Mouse (Mus musculus) olfactory bulb, adult 2 months (tissue): ENCODE data around the gene Dstyk. TPM values are rescaled to one million over a fixed set of nuclear protein-coding genes. Genes with fewer than 3 reads are reported as not detected.

Experiments used
- H3K27ac ChIP-seq: fragments of 200-500 bp; 2 replicates; pipeline ENCODE4 v1.5.1; 2012; ENCODE audit warnings: low read depth, low read length; ENCODE audit not compliant: insufficient read depth
- H3K4me1 ChIP-seq: fragments of 200-500 bp; 2 replicates; pipeline ENCODE4 v1.6.1; 2012; ENCODE audit warnings: low read length; ENCODE audit not compliant: control insufficient read depth, insufficient read depth
- H3K4me3 ChIP-seq: fragments of 200-500 bp; 2 replicates; pipeline ENCODE4 v1.5.1; 2012; ENCODE audit warnings: mild to moderate bottlenecking, low read depth, low read length, moderate library complexity; ENCODE audit not compliant: insufficient read depth
- CTCF ChIP-seq: fragments of 200-500 bp; IDR thresholded peaks from 2 replicates; pipeline ENCODE4 v1.5.1; 2012; ENCODE audit warnings: low read depth, mild to moderate bottlenecking, low read length, moderate library complexity; ENCODE audit not compliant: insufficient read depth
- POLR2A ChIP-seq: fragments of 200-500 bp; IDR thresholded peaks from 2 replicates; pipeline ENCODE4 v1.6.1; 2012; ENCODE audit warnings: mild to moderate bottlenecking, low read depth, low read length, moderate library complexity; ENCODE audit not compliant: insufficient read depth
- WGBS: fragments of 180-500 bp; shearing (Covaris S2); methylation state at CpG from one replicate; pipeline ENCODE4 v1.1.7; 2018; 5-methylcytosine and 5-hydroxymethylcytosine counted together
- polyA plus RNA-seq: library from polyadenylated mRNA; stranded (reverse); fragments of >200 nt; gene quantifications from 2 replicates; pipeline ENCODE4 v1.2.4, GENCODE M21; 2012; ENCODE audit warnings: low replicate concordance; ENCODE audit not compliant: missing spikeins, insufficient read depth, insufficient read length

Dstyk gene
- polyA plus RNA-seq, 1 experiment: not detected

DNA sequence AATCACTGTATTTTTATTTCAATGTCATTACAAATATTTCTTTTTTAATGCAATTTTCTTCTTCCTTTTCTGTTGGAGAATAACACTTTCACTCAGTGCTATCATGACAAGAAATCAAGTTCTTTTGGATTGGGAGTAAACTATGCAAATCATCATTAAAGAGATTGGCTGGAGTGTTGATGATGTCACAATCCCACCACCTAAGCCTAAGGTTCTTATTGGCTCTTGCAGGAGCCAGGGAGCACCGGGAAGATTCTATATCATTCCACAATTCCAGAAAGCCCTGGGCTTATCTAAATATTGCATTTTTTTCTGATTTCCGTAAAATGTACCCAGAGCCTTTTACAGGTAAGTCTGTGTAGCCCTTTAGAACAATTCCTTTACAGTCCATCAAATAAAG is 20.6 kb upstream of the Dstyk start:
- TF ChIP-seq CTCF (no peak), POLR2A (no peak)
- peaks cover 6% of the 10 kb centered on the region for H3K4me1 ChIP-seq
- no peak overlapping the region for H3K27ac ChIP-seq
- WGBS: 76% methylated on average over 2 of the region's 2 CpGs
- no peak overlapping the region for H3K4me3 ChIP-seq

DNA sequence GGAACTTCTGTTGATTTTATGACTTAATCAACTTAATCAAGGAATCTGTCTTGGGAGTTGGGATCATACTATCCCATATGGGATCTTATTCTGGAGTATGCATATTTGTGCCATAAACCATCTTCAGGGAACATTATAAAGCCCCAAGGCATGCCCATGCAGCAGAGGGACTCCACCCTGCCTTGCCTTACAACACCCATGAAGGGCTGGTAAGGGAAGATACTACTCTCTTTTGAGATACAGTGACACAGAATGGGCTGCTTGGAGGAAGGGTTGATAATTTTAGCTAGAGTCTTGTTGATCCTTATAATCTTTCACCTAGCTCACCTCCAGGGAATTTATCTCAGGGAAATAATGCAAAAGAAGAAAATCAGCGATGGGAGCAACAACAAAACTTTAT is 16.8 kb upstream of the Dstyk start:
- Histone ChIP-seq H3K4me1 (no peaks in the 10 kb centered on the region), H3K4me3 (no peak overlapping the region), H3K27ac (no peak overlapping the region)
- TF ChIP-seq POLR2A (no peak), CTCF (no peak)
- 67% methylated on average over 1 of the region's 1 CpGs for WGBS

GRCm38 (mm10) chr1:132401843-132402242 is 15.5 kb upstream of the Dstyk start:
- WGBS: 100% methylated on average over 1 of the region's 1 CpGs
- Histone ChIP-seq H3K27ac (no peak overlapping the region), H3K4me1 (no peaks in the 10 kb centered on the region), H3K4me3 (no peak overlapping the region)
- TF ChIP-seq POLR2A (no peak), CTCF (no peak)

- TF ChIP-seq CTCF (no peak), POLR2A (no peak)
- no peak overlapping the region for H3K4me3 ChIP-seq
- H3K4me1 ChIP-seq: no peaks in the 10 kb centered on the region
- no peak overlapping the region for H3K27ac ChIP-seq
- 91% methylated on average over 3 of the region's 3 CpGs for whole genome bisulfite sequencing
Measured at GRCm38 (mm10) chr1:132410657-132411056, 6.7 kb upstream of the Dstyk start.

DNA sequence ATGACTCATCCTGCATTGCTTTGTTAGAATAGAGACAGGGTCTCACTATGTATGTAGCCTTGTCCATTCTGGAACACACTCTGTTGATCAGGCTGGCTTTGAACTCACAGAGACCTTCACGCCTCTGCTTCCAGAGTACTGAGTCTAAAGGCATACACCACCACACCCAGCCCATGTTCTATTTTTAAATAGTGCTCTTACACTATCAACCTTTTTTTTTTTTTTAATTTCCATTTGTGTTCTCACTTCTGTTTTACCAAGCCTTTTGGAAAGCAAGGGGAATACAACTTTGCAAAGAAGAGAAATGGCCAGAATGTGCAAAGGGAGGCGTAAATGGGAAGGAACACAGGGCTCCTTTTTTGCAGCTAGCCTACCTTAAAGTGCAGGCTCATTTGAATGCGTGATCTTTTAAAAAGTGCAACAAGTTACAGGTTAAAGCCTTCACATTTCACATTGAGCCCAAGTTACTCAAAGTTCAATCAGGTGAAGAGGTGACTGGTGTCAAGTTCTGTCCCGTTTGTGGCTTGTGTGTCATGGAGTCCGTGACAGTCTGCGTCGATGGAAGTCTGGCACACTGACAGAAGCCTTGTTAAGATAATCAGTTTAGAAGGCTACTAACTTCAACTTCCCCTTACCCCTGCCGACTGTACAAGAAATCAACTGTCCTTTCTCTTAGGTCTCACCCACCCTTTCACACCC is 962 bp upstream of the Dstyk start:
- TF ChIP-seq CTCF (no peak), POLR2A (no peak)
- H3K4me1 ChIP-seq: no peaks in the 10 kb centered on the region
- H3K27ac ChIP-seq: no peak overlapping the region
- no peak overlapping the region for H3K4me3 ChIP-seq
- 74% methylated on average over 8 of the region's 8 CpGs for whole genome bisulfite sequencing

GRCm38 (mm10) chr1:132416943-132417290 is 438 bp upstream of the Dstyk start:
- WGBS: 11% methylated on average over 6 of the region's 6 CpGs
- H3K4me3 ChIP-seq: peak overlapping the region; percentile 81
- H3K27ac ChIP-seq: peak overlapping the region; percentile 62
- TF ChIP-seq CTCF (no peak), POLR2A (no peak)
- H3K4me1 ChIP-seq: no peaks in the 10 kb centered on the region

GRCm38 (mm10) chr1:132420206-132420605 is 2.9 kb downstream of the Dstyk start:
- no peak for TF ChIP-seq POLR2A
- no peak for TF ChIP-seq CTCF
- H3K4me3 ChIP-seq: no peak overlapping the region
- no peak overlapping the region for H3K27ac ChIP-seq
- WGBS: 72% methylated on average over 2 of the region's 2 CpGs
- H3K4me1 ChIP-seq: peaks cover 3% of the 10 kb centered on the region; the same call in 1 of the 2 replicates

DNA sequence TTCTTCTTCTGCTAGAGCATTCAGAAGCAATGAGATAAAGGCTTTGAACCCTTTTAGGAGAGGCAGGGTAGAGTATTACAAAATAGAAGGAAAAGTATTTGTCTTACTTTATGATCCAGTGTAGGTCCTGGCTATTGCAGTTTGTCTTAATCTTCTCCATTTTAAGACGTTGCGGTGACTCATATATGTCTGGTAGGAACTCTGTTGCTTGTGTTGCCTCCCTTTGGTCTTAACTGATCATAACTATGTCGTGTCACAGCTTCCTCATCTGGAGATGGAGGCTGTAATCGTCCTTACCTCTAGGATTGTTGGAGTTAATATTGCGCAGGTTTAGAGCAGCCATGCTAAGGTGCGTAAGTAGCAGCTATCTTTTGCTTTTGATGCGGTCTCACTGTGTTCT is 3.3 kb downstream of the Dstyk start:
- Histone ChIP-seq H3K4me1 (peaks cover 3% of the 10 kb centered on the region; the same call in 1 of the 2 replicates), H3K4me3 (no peak overlapping the region), H3K27ac (no peak overlapping the region)
- WGBS: 76% methylated on average over 7 of the region's 7 CpGs
- TF ChIP-seq POLR2A (no peak), CTCF (no peak)

GRCm38 (mm10) chr1:132422912-132423696 is 5.7 kb downstream of the Dstyk start:
- TF ChIP-seq POLR2A (no peak), CTCF (no peak)
- no peak overlapping the region for H3K4me3 ChIP-seq
- peaks cover 3% of the 10 kb centered on the region; the same call in 1 of the 2 replicates for H3K4me1 ChIP-seq
- no peak overlapping the region for H3K27ac ChIP-seq
- WGBS: 96% methylated on average over 5 of the region's 5 CpGs
